Mouse (Mus musculus): ENCODE results near the gene Ttc22. TPM values are rescaled to one million over a fixed set of nuclear protein-coding genes. Genes with fewer than 3 reads are reported as not detected.

Gene Ttc22
- polyA plus RNA-seq, 1 experiment from 2014 or later, result 3.4 TPM

- Histone ChIP-seq H3K4me1 (no peaks in the 10 kb centered on the region), H3K9ac (no peak overlapping the region), H3K27me3 (replicated peaks) (no peaks in the 10 kb centered on the region), H3K9me3 (no peaks in the 10 kb centered on the region), H3K27ac (no peak overlapping the region), H3K4me2 (no peak overlapping the region), H3K4me3 (no peak overlapping the region), H3K36me3 (replicated peaks) (no peaks in the 10 kb centered on the region)
- 87% methylated on average over 4 of the region's 4 CpGs for WGBS
- no peak for ATAC-seq (replicated peaks)
Observed at GRCm38 (mm10) chr4:106597741-106598140, 24.5 kb upstream of the Ttc22 start.

- WGBS, result 58% methylated on average over 1 of the region's 1 CpGs
- Histone ChIP-seq H3K4me2 (no peak overlapping the region), H3K36me3 (replicated peaks) (no peaks in the 10 kb centered on the region), H3K9me3 (no peaks in the 10 kb centered on the region), H3K27me3 (replicated peaks) (no peaks in the 10 kb centered on the region), H3K27ac (no peak overlapping the region), H3K4me1 (no peaks in the 10 kb centered on the region), H3K4me3 (no peak overlapping the region), H3K9ac (no peak overlapping the region)
- ATAC-seq (replicated peaks), result no peak
Observed at GRCm38 (mm10) chr4:106599415-106599814, 22.8 kb upstream of the Ttc22 start.

GRCm38 (mm10) chr4:106600770-106601169, 21.5 kb upstream of the Ttc22 start:
- Histone ChIP-seq H3K27ac (no peak overlapping the region), H3K27me3 (replicated peaks) (no peaks in the 10 kb centered on the region), H3K9ac (no peak overlapping the region), H3K4me2 (no peak overlapping the region), H3K4me1 (no peaks in the 10 kb centered on the region), H3K36me3 (replicated peaks) (no peaks in the 10 kb centered on the region), H3K9me3 (no peaks in the 10 kb centered on the region), H3K4me3 (no peak overlapping the region)
- 88% methylated on average over 4 of the region's 4 CpGs for WGBS
- no peak for ATAC-seq (replicated peaks)

- Histone ChIP-seq H3K27me3 (replicated peaks) (no peaks in the 10 kb centered on the region), H3K9me3 (no peaks in the 10 kb centered on the region), H3K4me3 (peak overlapping the region; percentile 17), H3K4me2 (peak overlapping the region; percentile 41), H3K4me1 (0 out of 2 replicates have a peak, but pooled peaks cover 5% of the 10 kb centered on the region), H3K36me3 (replicated peaks) (no peaks in the 10 kb centered on the region), H3K9ac (peak overlapping the region; percentile 27; the same call in 1 of the 2 replicates), H3K27ac (no peak overlapping the region)
- 44% methylated on average over 18 of the region's 18 CpGs for WGBS
- ATAC-seq (replicated peaks), result peak; percentile 93
Observed at GRCm38 (mm10) chr4:106606639-106607554, 15.3 kb upstream of the Ttc22 start.

GRCm38 (mm10) chr4:106607905-106608304, 14.3 kb upstream of the Ttc22 start:
- no peak overlapping the region for H3K9ac ChIP-seq
- no peak overlapping the region for H3K27ac ChIP-seq
- H3K27me3 ChIP-seq (replicated peaks), result no peaks in the 10 kb centered on the region
- no peaks in the 10 kb centered on the region for H3K36me3 ChIP-seq (replicated peaks)
- no peak for ATAC-seq (replicated peaks)
- 92% methylated on average over 1 of the region's 1 CpGs for WGBS
- H3K4me2 ChIP-seq, result no peak overlapping the region
- H3K4me3 ChIP-seq, result no peak overlapping the region
- H3K9me3 ChIP-seq, result no peaks in the 10 kb centered on the region
- H3K4me1 ChIP-seq, result 0 out of 2 replicates have a peak, but pooled peaks cover 5% of the 10 kb centered on the region

- no peak overlapping the region for H3K27ac ChIP-seq
- 79% methylated on average over 8 of the region's 8 CpGs for WGBS
- H3K27me3 ChIP-seq (replicated peaks), result no peaks in the 10 kb centered on the region
- H3K4me3 ChIP-seq, result no peak overlapping the region
- no peaks in the 10 kb centered on the region for H3K36me3 ChIP-seq (replicated peaks)
- ATAC-seq (replicated peaks), result no peak
- no peaks in the 10 kb centered on the region for H3K9me3 ChIP-seq
- H3K4me2 ChIP-seq, result no peak overlapping the region
- no peak overlapping the region for H3K9ac ChIP-seq
- peaks cover 15% of the 10 kb centered on the region for H3K4me1 ChIP-seq
Observed at GRCm38 (mm10) chr4:106613105-106613504, 9.1 kb upstream of the Ttc22 start.

- no peaks in the 10 kb centered on the region for H3K9me3 ChIP-seq
- no peak overlapping the region for H3K27ac ChIP-seq
- H3K36me3 ChIP-seq (replicated peaks), result no peaks in the 10 kb centered on the region
- ATAC-seq (replicated peaks), result no peak
- 77% methylated on average over 3 of the region's 3 CpGs for WGBS
- H3K27me3 ChIP-seq (replicated peaks), result no peaks in the 10 kb centered on the region
- H3K4me3 ChIP-seq, result no peak overlapping the region
- no peak overlapping the region for H3K4me2 ChIP-seq
- H3K9ac ChIP-seq, result no peak overlapping the region
- peaks cover 15% of the 10 kb centered on the region for H3K4me1 ChIP-seq
Observed at GRCm38 (mm10) chr4:106613560-106613959, 8.7 kb upstream of the Ttc22 start.

- H3K36me3 ChIP-seq (replicated peaks), result no peaks in the 10 kb centered on the region
- peak overlapping the region; percentile 8; the same call in 1 of the 2 replicates for H3K9ac ChIP-seq
- no peaks in the 10 kb centered on the region for H3K27me3 ChIP-seq (replicated peaks)
- no peak overlapping the region for H3K4me3 ChIP-seq
- peaks cover 15% of the 10 kb centered on the region for H3K4me1 ChIP-seq
- no peak overlapping the region for H3K4me2 ChIP-seq
- H3K27ac ChIP-seq, result no peak overlapping the region
- peak; percentile 86 for ATAC-seq (replicated peaks)
- H3K9me3 ChIP-seq, result no peaks in the 10 kb centered on the region
- WGBS, result 37% methylated on average over 7 of the region's 7 CpGs
Observed at GRCm38 (mm10) chr4:106614180-106614797, 7.9 kb upstream of the Ttc22 start.

GRCm38 (mm10) chr4:106614881-106615280, 7.4 kb upstream of the Ttc22 start:
- Histone ChIP-seq H3K9ac (no peak overlapping the region), H3K27me3 (replicated peaks) (no peaks in the 10 kb centered on the region), H3K4me3 (no peak overlapping the region), H3K36me3 (replicated peaks) (no peaks in the 10 kb centered on the region), H3K27ac (no peak overlapping the region), H3K4me1 (peaks cover 15% of the 10 kb centered on the region), H3K9me3 (no peaks in the 10 kb centered on the region), H3K4me2 (no peak overlapping the region)
- no peak for ATAC-seq (replicated peaks)
- 83% methylated on average over 9 of the region's 9 CpGs for WGBS

GRCm38 (mm10) chr4:106615637-106616036, 6.6 kb upstream of the Ttc22 start:
- no peaks in the 10 kb centered on the region for H3K9me3 ChIP-seq
- H3K4me3 ChIP-seq, result no peak overlapping the region
- H3K9ac ChIP-seq, result no peak overlapping the region
- H3K27me3 ChIP-seq (replicated peaks), result no peaks in the 10 kb centered on the region
- ATAC-seq (replicated peaks), result no peak
- peaks cover 15% of the 10 kb centered on the region for H3K4me1 ChIP-seq
- no peaks in the 10 kb centered on the region for H3K36me3 ChIP-seq (replicated peaks)
- H3K27ac ChIP-seq, result no peak overlapping the region
- H3K4me2 ChIP-seq, result no peak overlapping the region
- WGBS, result 85% methylated on average over 12 of the region's 12 CpGs

GRCm38 (mm10) chr4:106617056-106617455, 5.2 kb upstream of the Ttc22 start, which contains the start of gene Lexm:
Lexm (minus strand) TSS chr4:106617241.
- no peaks in the 10 kb centered on the region for H3K36me3 ChIP-seq (replicated peaks)
- no peak within 1 kb of the TSS for H3K27ac ChIP-seq
- peaks cover 7% of the 10 kb centered on the region for H3K27me3 ChIP-seq (replicated peaks)
- peak within 1 kb of the TSS; percentile 52 for H3K4me2 ChIP-seq
- no peak for ATAC-seq (replicated peaks)
- 0 out of 2 replicates have a peak within 1 kb of the TSS, but pooled peaks have one; percentile 6 for H3K9ac ChIP-seq
- H3K4me3 ChIP-seq, result peak within 1 kb of the TSS; percentile 20
- 1% methylated on average over 18 of the region's 19 CpGs for WGBS
- H3K9me3 ChIP-seq, result no peaks in the 10 kb centered on the region
- peaks cover 15% of the 10 kb centered on the region for H3K4me1 ChIP-seq

- no peak overlapping the region for H3K4me3 ChIP-seq
Observed at GRCm38 (mm10) chr4:106618898-106619297, 3.3 kb upstream of the Ttc22 start.

More at GRCm38 (mm10) chr4:106618898-106619297, 3.3 kb upstream of the Ttc22 start:
- 86% methylated on average over 4 of the region's 4 CpGs for WGBS
- no peak for ATAC-seq (replicated peaks)
- peaks cover 25% of the 10 kb centered on the region for H3K27me3 ChIP-seq (replicated peaks)
- H3K4me1 ChIP-seq, result peaks cover 24% of the 10 kb centered on the region
- H3K27ac ChIP-seq, result no peak overlapping the region
- no peak overlapping the region for H3K4me2 ChIP-seq
- H3K9ac ChIP-seq, result no peak overlapping the region
- H3K36me3 ChIP-seq (replicated peaks), result no peaks in the 10 kb centered on the region
- no peaks in the 10 kb centered on the region for H3K9me3 ChIP-seq
